Mouse (Mus musculus) T-helper 1 cell (primary cell): Measurements from ENCODE around the gene Tbx18.

Experiments
- in situ Hi-C: fragments of 300-600 bp; cut with MboI, MseI; formaldehyde crosslinking; loops from one replicate; pipeline ENCODE4 v1.15.1; 2025; ENCODE audit warnings: high pct_unique_total_duplicates

The Tbx18 gene

DNA sequence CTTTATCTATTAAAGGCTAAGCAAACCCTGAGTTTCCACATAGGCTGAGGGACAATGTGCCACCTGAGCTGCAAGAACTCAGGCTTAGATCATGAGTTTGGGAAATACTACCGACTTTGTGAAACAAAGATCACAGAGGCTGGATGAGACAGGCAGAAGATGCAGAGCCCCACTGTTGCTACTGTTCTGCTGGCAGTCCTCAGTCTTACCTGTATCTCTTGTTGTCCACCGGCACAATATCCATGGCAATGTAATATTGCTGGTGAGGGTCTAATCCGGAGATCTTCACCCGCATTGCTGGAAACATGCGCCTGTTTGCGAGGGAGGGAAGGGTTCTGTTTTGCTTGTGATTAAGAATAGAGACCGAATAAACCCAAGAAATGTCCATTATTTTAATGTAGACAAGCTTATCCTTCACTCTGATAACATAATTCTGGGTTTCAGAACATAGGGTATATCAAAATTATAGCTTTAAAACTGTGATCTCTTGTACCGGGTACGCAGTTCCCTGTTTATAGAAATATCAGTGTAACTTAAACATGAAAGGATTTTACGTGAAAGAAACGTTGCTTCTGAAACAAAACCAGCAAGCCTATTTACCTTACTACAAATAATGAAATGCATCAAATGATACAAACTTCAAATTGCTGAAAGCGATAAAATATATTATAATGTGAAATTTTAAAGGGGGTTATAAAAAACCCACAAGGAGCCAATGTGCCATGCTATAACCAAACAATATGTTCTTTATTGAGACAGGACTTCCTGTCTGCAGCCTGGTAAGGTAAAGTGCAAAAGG lies 3.7 kb downstream of the Tbx18 start:
- in situ Hi-C loops: loop anchor here (10.0 to 25.0 kb wide), 2 partner anchors 497 to 835 kb away; no protein-coding TSS in a partner anchor

DNA sequence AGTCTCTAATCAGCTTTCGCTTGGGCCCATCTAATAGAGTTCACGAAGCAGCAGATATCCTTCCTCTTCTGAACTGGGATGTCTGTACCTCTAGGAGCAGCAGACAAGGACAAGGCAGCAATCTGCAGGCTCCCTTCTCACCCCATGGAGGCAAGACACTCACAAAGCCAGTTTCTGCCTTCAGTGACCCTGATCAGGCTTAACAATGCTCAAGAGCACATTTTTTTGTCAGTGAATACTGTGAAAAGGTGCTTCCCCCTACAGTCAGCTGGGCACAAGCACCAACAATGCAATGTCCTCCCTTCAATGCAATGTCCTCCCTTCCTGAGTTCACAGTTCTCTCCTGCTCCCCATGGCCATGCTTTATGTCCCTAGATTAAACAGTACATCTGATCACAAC lies 9.3 kb downstream of the Tbx18 start:
- in situ Hi-C loops: loop anchor here (10.0 kb wide), 1 partner anchor 503 kb away; no protein-coding TSS in a partner anchor

DNA sequence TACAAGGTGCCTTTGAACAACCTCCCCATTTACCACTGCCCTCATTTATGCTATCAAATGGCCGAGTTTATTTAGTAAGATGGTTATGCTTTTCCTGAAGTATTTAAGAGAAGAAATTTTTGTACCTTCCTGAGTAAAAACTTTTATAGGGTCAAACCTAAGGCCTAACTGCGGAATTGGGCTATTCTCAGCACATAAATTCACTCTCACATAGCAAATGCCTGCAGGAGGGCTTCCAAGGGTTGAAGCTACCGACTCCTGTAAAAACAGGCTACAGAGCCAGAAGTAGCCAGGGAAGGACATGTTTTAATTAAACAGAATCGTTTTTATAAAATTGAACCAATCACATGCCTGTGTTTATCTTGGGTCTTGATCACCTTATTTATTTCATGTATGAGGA lies 20.7 kb downstream of the Tbx18 start:
- in situ Hi-C loops: no loop called here

DNA sequence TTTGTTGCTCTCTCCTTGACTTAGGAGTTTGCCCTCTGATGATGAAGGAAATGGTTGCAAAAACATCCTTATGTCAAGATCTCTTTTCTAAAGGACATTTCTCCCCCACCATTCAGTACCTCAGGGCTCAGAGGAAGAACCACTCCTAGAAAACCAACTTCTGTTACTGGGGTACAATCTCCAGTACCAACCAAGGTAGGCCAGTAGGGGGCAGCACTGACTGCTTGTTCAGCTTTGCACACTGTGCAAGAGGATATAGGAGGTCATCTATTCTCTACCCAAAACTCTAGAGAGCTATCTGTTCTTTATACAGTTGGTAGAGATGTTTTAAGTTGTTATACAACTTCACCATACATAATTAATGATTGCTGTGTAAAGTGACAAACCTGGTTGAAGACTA lies 22.9 kb downstream of the Tbx18 start:
- in situ Hi-C loops: no loop called here

DNA sequence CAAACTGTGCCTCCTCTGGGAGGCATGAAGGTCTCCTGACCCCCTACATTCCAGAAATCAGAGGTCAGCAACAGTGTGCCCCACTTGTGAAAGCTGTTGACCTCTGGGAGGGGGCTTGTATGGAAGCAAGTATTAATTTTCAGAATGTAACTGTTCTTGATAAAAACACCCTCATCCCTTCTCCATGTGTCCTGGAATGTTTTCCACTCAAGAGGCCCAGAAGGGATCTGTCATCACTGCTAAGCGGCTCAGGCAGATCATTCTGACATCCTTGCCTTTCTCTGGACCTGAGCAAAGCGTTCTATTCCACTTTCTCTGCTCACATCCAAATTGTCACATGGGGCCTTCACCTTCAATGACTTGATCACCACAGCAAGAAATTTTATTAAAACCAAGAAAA lies 28.8 kb downstream of the Tbx18 start:
- in situ Hi-C loops: no loop called here

DNA sequence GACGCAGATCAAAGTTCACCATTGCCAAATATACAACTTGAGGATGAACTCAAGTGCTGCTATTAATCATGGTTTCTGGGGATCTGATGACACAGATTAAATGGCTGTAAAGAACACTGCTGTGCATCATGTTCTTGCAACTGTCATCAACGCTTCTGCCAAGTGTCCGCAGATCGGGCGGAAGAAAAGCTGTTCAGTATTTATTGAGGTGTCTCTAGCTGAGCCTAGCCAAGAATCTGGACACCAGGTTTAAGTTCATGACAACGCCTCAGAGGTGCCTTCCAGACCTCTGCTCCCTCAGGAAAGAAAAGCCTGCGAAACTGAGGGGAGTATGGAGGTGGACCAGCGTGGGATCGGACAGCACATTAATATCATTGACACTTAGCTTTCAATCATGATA lies 44.1 kb downstream of the Tbx18 start:
- in situ Hi-C loops: no loop called here

DNA sequence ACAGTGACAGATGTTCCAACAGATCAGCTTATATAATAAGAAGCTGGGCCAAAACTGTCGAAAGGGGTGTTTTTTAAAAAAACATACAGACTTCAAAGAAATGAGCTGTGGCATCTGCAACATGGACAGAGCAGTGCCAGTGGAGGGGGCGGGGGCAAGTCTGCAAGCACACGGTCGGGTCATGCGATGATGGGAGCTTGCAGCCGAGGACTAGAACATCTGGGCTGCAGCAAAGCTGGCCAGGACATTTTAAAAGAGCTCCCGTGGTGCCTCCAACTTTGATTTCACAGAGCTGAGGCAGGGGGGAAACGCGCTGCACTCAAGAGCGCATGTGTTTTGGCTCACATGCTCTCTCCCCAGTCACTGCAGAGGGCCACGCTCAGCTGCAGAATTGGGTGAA lies 48.8 kb downstream of the Tbx18 start:
- in situ Hi-C loops: no loop called here
